8 mouse cellular contexts compared by ENCODE assay signal in the genomic region with DNA sequence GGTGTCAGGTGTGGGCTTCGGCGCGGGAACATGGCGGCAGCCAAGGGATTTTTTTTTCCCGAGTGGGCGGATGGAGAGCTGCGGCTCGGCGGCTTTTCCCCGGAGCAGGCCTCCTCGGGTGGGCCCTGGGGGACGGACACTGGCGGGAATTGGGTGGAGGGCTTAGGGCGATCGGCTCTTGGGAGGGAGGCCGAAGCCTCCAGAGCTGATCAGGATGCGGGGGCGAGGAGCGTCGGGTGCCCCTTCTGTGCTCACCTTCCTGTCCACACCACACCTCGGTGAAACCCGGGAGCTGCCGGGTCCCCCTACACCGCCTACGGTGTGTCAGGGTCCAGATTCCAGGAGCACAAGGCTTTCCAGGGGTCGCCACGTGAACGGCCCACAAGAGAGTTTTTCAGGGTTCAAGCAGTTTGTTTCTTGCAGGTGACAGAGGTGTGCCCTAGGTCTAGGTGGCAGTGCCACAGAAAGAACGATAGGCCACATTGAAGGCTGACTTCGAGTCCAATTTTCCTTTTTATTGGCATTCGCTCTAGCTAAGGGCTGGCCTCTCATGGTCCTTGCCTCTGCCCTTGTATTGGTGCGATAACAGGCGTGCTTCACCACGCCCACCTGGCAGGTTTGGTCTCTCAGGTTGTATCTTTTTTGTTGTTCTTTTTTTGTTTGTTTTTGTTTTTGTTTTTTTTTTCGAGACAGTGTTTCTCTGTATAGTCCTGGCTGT. TPM values are rescaled to one million over a fixed set of nuclear protein-coding genes. Genes with fewer than 3 reads are reported as not detected.
DNase-seq lines count a peak whose midpoint lies in the region; ATAC-seq lines count a peak whose summit lies in the region.

No protein-coding gene starts in this region.

- peak overlapping the region; percentile 89 for H3K4me2 ChIP-seq in limb, embryonic 12.5 days
- H3K4me2 ChIP-seq in neural tube, embryonic 12.5 days (replicated peaks): peak overlapping the region; percentile 88

- H3K36me3 ChIP-seq in limb, embryonic 12.5 days: no peaks in the 10 kb centered on the region
- no peaks in the 10 kb centered on the region for H3K36me3 ChIP-seq in neural tube, embryonic 12.5 days

- 6% methylated on average over 35 of the region's 35 CpGs for WGBS in limb, embryonic 12.5 days
- WGBS in neural tube, embryonic 12.5 days: 6% methylated on average over 35 of the region's 35 CpGs

- 0 out of 2 replicates have a peak overlapping the region, but pooled peaks have one; percentile 45 for H3K27ac ChIP-seq in limb, embryonic 12.5 days
- H3K27ac ChIP-seq in neural tube, embryonic 12.5 days: no peak overlapping the region

- ATAC-seq in limb, embryonic 12.5 days (ENCODE audit: insufficient number of reproducible peaks, insufficient read depth, low FRiP score, low TSS enrichment, low read depth): peak; percentile 75
- peak; percentile 73; the same call in 1 of the 2 replicates for ATAC-seq in neural tube, embryonic 12.5 days (ENCODE audit: low FRiP score, low read depth)

- peak; percentile 28 for DNase-seq in adrenal gland, postnatal 14 days
- no peak for DNase-seq in adrenal gland, postnatal 36 days
- peak; percentile 40 for DNase-seq in 3T3-L1 (ENCODE audit: low read depth, low spot score)
- DNase-seq in cerebellum, postnatal 36 days: peak; percentile 8 to 26
- DNase-seq in heart, postnatal 4 days: peak; percentile 31
- DNase-seq in right cerebral cortex, adult 18-20 months: no peak

- peak overlapping the region; percentile 85 for H3K4me3 ChIP-seq in limb, embryonic 12.5 days (replicated peaks)
- peak overlapping the region; percentile 81 for H3K4me3 ChIP-seq in neural tube, embryonic 12.5 days

- H3K9me3 ChIP-seq in limb, embryonic 12.5 days: no peaks in the 10 kb centered on the region
- no peaks in the 10 kb centered on the region for H3K9me3 ChIP-seq in neural tube, embryonic 12.5 days

- H3K4me1 ChIP-seq in limb, embryonic 12.5 days (replicated peaks): peaks cover 12% of the 10 kb centered on the region; the same call in 1 of the 2 replicates
- H3K4me1 ChIP-seq in neural tube, embryonic 12.5 days: peaks cover 9% of the 10 kb centered on the region

- no peaks in the 10 kb centered on the region for H3K27me3 ChIP-seq in limb, embryonic 12.5 days
- no peaks in the 10 kb centered on the region for H3K27me3 ChIP-seq in neural tube, embryonic 12.5 days (replicated peaks)

- peak overlapping the region; percentile 88 for H3K9ac ChIP-seq in limb, embryonic 12.5 days (replicated peaks)
- peak overlapping the region; percentile 83 for H3K9ac ChIP-seq in neural tube, embryonic 12.5 days

RNA-seq across cellular contexts. Expression of a gene that starts 0.5 kb away (rescaled TPM):
- total RNA-seq in adrenal gland, postnatal 14 days (2021): 36.7 and 43.8 TPM in 2 replicates
- total RNA-seq in adrenal gland, postnatal 36 days (2021): 10 to 100 TPM; 39.4 to 48.0 TPM
- 100 to 1,000 TPM; 160 to 168 TPM for total RNA-seq in heart, postnatal 4 days (2021)
- polyA plus RNA-seq in limb, embryonic 12.5 days (2016; fragmentation: Nextera tagmentation; extraction: Ambion mirVana): 7.5 and 9.6 TPM in 2 replicates
- 8.7 and 11.9 TPM in 2 replicates for polyA plus RNA-seq in neural tube, embryonic 12.5 days (2016; fragmentation: Nextera tagmentation; extraction: Ambion mirVana)

Comparison
In these comparisons a context has a peak if more than half of its experiments do, and no peak if none do; other contexts are left out.
1. DNase-seq: peak in adrenal gland, postnatal 14 days (single experiment), 3T3-L1 (single experiment), cerebellum, postnatal 36 days (2 of 2) and heart, postnatal 4 days (single experiment); none in adrenal gland, postnatal 36 days (0 of 2) and right cerebral cortex, adult 18-20 months (single experiment).